Mouse (Mus musculus) midbrain, embryonic 14.5 days (tissue): ENCODE measurements at regions not wholly inside any gene's neighbourhood (a gene's known extent, or its start where the extent isn't known, plus 50 kb on each side); places are given as distances from the start of the nearest gene placed in this dataset.
A peak's percentile ranks its signal among the peaks of the same experiment; 100 is the strongest.

ENCODE experiments used
- ATAC-seq: fragments of 200-750 bp; cut with Nextera tagmentation; 2 replicates; pipeline ENCODE4 v1.8.0; 2017; ENCODE audit warnings: moderate number of reproducible peaks, moderate library complexity; ENCODE audit not compliant: low FRiP score, low TSS enrichment
- DNase-seq: peaks from one replicate; pipeline ENCODE4 v3.0.0-alpha.2; 2015
- H3K27ac ChIP-seq: fragments of 300-500 bp; sonication (generic); replicated peaks from 2 replicates; pipeline ENCODE4 v1.5.1; 2014; ENCODE audit warnings: mild to moderate bottlenecking, low read depth, low read length, moderate library complexity
- H3K27me3 ChIP-seq: fragments of 300-500 bp; sonication (generic); 2 replicates; pipeline ENCODE4 v1.6.1; 2014; ENCODE audit warnings: low read length, control low read depth, mixed read lengths; ENCODE audit not compliant: control insufficient read depth, insufficient read depth
- H3K36me3 ChIP-seq: fragments of 300-500 bp; sonication (generic); 2 replicates; pipeline ENCODE4 v1.6.1; 2014; ENCODE audit warnings: low read length, control low read depth; ENCODE audit not compliant: control insufficient read depth, insufficient read depth
- H3K4me1 ChIP-seq: fragments of 300-500 bp; sonication (generic); 2 replicates; pipeline ENCODE4 v1.6.1; 2014; ENCODE audit warnings: mild to moderate bottlenecking, antibody characterized with exemption, low read length, control low read depth; ENCODE audit not compliant: control insufficient read depth, insufficient read depth
- H3K4me2 ChIP-seq: fragments of 300-500 bp; sonication (generic); 2 replicates; pipeline ENCODE4 v1.6.1; 2014; ENCODE audit warnings: mild to moderate bottlenecking, low read length, moderate library complexity
- H3K4me3 ChIP-seq: fragments of 300-500 bp; sonication (generic); replicated peaks from 2 replicates; pipeline ENCODE4 v1.5.1; 2014; ENCODE audit warnings: low read depth, low read length
- H3K9ac ChIP-seq: fragments of 300-500 bp; sonication (generic); replicated peaks from 2 replicates; pipeline ENCODE4 v1.6.1; 2014; ENCODE audit warnings: mild to moderate bottlenecking, low read length, moderate library complexity
- H3K9me3 ChIP-seq: fragments of 300-500 bp; sonication (generic); 2 replicates; pipeline ENCODE4 v1.6.1; 2016; ENCODE audit warnings: low read length, control low read depth, mixed read lengths; ENCODE audit not compliant: control insufficient read depth
- WGBS: fragments of 180-500 bp; shearing (Covaris S2); extraction: QIAGEN DNeasy Blood & Tissue Kit; methylation state at CpG from one replicate; pipeline ENCODE4 v1.1.7; 2014; 5-methylcytosine and 5-hydroxymethylcytosine counted together

DNA sequence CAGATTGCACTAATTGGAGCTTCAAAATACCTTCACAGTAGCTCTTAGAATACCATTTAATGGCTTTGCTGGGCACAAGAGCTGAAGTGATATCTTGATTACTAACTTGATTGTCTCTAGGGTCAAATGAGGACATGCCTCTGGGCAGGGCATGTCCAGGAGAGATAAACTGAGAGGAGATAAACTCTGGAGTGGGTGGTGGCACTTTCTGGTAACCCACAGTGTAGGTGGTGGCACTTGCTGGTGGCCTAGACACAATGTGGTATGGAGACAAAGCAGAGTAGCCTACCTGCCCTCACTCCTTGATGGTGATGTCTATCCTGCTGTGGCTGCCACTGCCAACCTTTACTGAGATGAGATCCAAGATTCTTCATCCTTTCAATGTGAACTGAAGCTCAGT, 61.7 kb upstream of the Tgfbr2 start:
- no peaks in the 10 kb centered on the region for H3K9me3 ChIP-seq
- H3K4me3 ChIP-seq, result no peak overlapping the region
- H3K4me1 ChIP-seq, result no peaks in the 10 kb centered on the region
- no peaks in the 10 kb centered on the region for H3K27me3 ChIP-seq
- no peak for DNase-seq
- no peaks in the 10 kb centered on the region for H3K36me3 ChIP-seq
- no peak for ATAC-seq
- H3K9ac ChIP-seq, result no peak overlapping the region
- no peak overlapping the region for H3K27ac ChIP-seq
- no peak overlapping the region for H3K4me2 ChIP-seq

DNA sequence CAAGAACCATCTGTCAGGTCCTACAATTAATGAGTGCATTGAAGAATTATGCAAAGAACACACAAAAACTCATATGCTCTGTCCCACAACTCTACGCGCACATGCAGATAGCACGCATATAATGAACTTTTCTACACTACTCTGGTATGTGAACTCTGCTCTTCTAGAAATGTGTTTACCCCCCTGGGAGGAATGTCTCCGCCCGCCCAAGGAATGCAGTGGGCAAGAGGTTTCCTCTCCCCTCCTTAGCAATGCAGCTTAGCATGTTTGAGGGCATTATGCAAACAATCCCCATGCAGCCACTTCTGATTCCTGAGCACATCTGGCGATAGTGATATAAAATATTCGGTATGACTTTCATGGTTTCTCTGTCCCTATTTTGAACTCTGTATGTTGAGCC, 59.0 kb upstream of the Tgfbr2 start:
- Histone ChIP-seq H3K9me3 (no peaks in the 10 kb centered on the region), H3K4me1 (0 out of 2 replicates have a peak, but pooled peaks cover 6% of the 10 kb centered on the region), H3K27me3 (no peaks in the 10 kb centered on the region), H3K9ac (no peak overlapping the region), H3K4me2 (no peak overlapping the region), H3K36me3 (no peaks in the 10 kb centered on the region), H3K4me3 (no peak overlapping the region), H3K27ac (no peak overlapping the region)
- WGBS, result 89% methylated on average over 7 of the region's 7 CpGs
- ATAC-seq, result no peak
- no peak for DNase-seq

DNA sequence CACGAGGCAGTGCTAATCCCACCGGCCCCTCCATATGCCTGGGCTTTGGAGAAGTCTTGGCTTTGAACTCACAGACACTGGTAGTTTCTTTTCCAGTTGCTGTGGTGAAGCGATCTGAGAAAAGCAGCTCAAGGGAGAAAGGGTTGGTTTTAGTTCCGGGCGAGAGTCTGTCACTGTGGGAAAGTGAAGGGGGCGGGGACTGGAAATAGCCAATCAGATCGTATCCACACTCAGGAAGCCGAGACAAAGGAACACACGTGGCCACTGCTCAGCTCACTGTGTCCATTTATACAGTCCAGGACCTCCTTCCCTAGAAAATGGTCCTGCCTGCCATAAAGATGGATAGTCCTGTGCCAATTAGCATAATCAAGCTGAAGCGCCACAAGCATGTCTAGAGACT, 57.2 kb upstream of the Tgfbr2 start:
- no peak overlapping the region for H3K27ac ChIP-seq
- ATAC-seq (no peak), DNase-seq (no peak)
- 77% methylated on average over 10 of the region's 10 CpGs for WGBS
- no peak overlapping the region for H3K4me3 ChIP-seq
- H3K9me3 ChIP-seq, result no peaks in the 10 kb centered on the region
- H3K27me3 ChIP-seq, result no peaks in the 10 kb centered on the region
- no peak overlapping the region for H3K4me2 ChIP-seq
- no peak overlapping the region for H3K9ac ChIP-seq
- H3K36me3 ChIP-seq, result no peaks in the 10 kb centered on the region
- 0 out of 2 replicates have a peak, but pooled peaks cover 6% of the 10 kb centered on the region for H3K4me1 ChIP-seq

DNA sequence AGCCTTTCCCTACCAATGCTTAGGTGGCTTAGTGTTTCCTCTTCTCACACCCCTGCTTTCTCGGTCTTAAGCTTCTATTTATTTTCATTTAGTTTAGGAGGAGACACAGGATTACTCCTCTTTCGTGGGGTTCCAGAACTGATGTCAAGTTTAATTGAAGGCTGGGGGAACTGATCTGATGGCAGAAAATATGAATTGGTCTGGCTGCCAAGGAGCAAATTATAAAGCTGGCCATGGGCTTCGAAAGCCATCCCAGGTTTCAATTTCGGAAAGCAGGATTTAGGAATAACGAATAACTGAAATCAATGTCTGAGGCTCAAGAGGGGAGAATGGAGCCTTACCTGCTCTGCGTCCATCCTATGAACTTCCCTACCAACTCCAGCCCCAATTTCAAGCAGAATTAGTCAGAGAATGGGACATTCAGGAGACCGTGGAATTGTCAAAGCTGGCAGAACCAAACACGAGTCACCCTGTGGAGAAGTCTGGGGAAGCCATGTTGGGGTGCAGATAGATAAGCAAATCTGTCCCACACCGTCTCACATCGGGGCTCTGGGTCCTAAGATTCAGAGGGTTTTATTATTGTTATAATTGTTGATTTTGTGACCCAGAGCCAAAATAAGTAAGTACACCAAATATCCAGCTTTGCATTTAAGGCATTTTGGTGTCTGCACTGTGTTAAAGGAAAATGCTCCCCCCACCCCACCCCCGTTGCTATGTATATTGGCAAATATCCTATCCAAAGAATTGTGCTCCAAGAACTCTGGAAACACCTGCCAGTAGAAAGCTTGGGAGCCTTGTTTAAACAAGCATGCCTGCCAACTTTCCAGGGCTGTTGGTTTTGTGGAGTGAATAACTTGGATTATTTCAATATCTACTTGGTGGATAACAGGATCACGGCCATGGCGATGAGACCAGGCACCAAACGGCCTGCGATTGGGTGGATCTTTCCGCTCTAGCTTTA, 56.5 kb upstream of the Tgfbr2 start:
- Histone ChIP-seq H3K27me3 (no peaks in the 10 kb centered on the region), H3K9me3 (no peaks in the 10 kb centered on the region), H3K27ac (no peak overlapping the region), H3K4me2 (no peak overlapping the region), H3K4me1 (0 out of 2 replicates have a peak, but pooled peaks cover 6% of the 10 kb centered on the region), H3K9ac (no peak overlapping the region), H3K4me3 (no peak overlapping the region), H3K36me3 (no peaks in the 10 kb centered on the region)
- ATAC-seq (no peak), DNase-seq (peak; percentile 53)
- WGBS, result 83% methylated on average over 16 of the region's 16 CpGs

DNA sequence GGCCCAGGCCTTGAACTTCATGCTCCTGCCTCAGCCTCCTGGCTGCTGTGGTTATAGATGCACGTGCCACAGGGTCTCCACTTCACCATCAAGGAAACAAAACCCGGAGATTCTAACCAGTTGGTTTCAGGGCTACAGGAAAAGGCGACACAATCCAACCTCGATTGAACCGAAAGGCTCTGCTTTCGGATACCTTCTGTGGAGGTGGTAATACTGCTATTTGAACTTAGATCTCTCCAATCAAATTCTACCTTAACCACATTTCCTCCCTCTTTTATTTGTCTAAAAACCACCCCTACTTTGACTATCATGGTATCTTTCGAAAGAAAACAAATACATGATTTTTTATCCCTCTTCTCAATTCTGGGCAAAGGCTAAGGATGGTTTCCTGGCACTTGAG, 55.2 kb upstream of the Tgfbr2 start:
- Histone ChIP-seq H3K4me2 (no peak overlapping the region), H3K36me3 (no peaks in the 10 kb centered on the region), H3K9ac (no peak overlapping the region), H3K4me3 (no peak overlapping the region), H3K27ac (no peak overlapping the region), H3K27me3 (no peaks in the 10 kb centered on the region), H3K9me3 (no peaks in the 10 kb centered on the region), H3K4me1 (0 out of 2 replicates have a peak, but pooled peaks cover 6% of the 10 kb centered on the region)
- DNase-seq, result no peak
- 88% methylated on average over 7 of the region's 7 CpGs for WGBS
- no peak for ATAC-seq

DNA sequence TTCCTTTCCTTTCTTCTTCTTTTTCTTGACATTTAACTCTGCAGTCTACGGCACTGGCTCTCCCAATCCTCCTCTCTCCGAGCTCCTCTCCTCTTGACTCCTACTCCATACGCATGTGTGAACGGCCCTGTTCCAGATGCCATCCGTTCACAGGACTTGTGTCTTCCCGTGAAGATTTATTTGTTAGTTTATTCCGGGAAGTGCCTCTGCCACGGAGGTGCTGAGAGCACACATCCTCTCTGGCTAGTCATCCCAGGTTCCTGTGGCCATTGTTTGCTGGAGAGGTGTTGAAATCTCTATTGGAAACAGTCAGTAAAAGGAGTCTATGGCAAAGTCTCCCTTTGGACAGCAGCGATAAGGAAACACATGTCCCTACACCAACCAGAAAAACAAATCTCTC, 53.3 kb upstream of the Tgfbr2 start:
- H3K36me3 ChIP-seq, result no peaks in the 10 kb centered on the region
- 85% methylated on average over 9 of the region's 9 CpGs for WGBS
- no peak for ATAC-seq
- no peaks in the 10 kb centered on the region for H3K9me3 ChIP-seq
- no peak overlapping the region for H3K9ac ChIP-seq
- H3K4me2 ChIP-seq, result no peak overlapping the region
- H3K4me1 ChIP-seq, result 0 out of 2 replicates have a peak, but pooled peaks cover 6% of the 10 kb centered on the region
- H3K27me3 ChIP-seq, result no peaks in the 10 kb centered on the region
- no peak for DNase-seq
- H3K4me3 ChIP-seq, result no peak overlapping the region
- H3K27ac ChIP-seq, result no peak overlapping the region

DNA sequence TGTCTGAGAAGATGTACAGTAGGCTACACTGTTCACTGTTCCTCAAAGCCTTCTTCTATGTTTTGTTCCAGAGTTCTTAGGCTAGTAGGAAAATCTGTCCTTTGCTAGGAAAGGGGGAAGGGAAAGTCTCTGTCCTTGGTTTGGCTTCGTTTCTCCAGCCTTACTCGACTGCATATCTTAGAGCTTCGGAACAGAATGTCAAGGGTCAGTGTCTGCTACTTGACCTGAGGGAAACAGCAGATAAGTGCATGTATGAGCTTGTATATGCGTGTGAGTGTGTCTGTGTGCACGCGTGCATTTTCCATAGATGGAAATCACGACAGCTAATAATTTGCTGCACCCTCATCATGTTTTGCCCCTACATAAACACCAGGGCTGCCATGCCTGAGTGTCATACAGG, 52.6 kb upstream of the Tgfbr2 start:
- Histone ChIP-seq H3K4me3 (no peak overlapping the region), H3K4me1 (0 out of 2 replicates have a peak, but pooled peaks cover 6% of the 10 kb centered on the region), H3K9ac (no peak overlapping the region), H3K27ac (no peak overlapping the region), H3K4me2 (no peak overlapping the region), H3K9me3 (no peaks in the 10 kb centered on the region), H3K36me3 (no peaks in the 10 kb centered on the region), H3K27me3 (no peaks in the 10 kb centered on the region)
- ATAC-seq, result no peak
- no peak for DNase-seq
- 87% methylated on average over 7 of the region's 7 CpGs for WGBS
